8 mouse cellular contexts compared by ENCODE assay signal in genomic region chr7:61837240-61837639, GRCm38 (mm10).
DNase-seq lines count a peak whose midpoint lies in the region; ATAC-seq and TF ChIP-seq lines count a peak whose summit lies in the region.

No protein-coding gene starts in this region.

- no peaks in the 10 kb centered on the region for H3K27me3 ChIP-seq in limb, embryonic 13.5 days
- H3K27me3 ChIP-seq in limb, embryonic 10.5 days (ENCODE audit: low read depth, poor library complexity, severe bottlenecking) = no peaks in the 10 kb centered on the region
- H3K27me3 ChIP-seq in hindbrain, postnatal 0 days (ENCODE audit: insufficient read depth, low read length) = no peaks in the 10 kb centered on the region
- H3K27me3 ChIP-seq in midbrain, embryonic 15.5 days (replicated peaks) = no peaks in the 10 kb centered on the region

- DNase-seq in limb, embryonic 10.5 days (ENCODE audit: low spot score) = no peak
- peak; percentile 9 to 16 for DNase-seq in cerebellum, postnatal 36 days
- peak; percentile 78 for DNase-seq in hindbrain, postnatal 0 days (ENCODE audit: low spot score)
- no peak for DNase-seq in testis, postnatal 14 days (ENCODE audit: low spot score)
- DNase-seq in lung, postnatal 14 days = no peak

- no peaks in the 10 kb centered on the region for H3K4me1 ChIP-seq in limb, embryonic 13.5 days
- no peaks in the 10 kb centered on the region for H3K4me1 ChIP-seq in limb, embryonic 10.5 days
- no peaks in the 10 kb centered on the region for H3K4me1 ChIP-seq in hindbrain, postnatal 0 days (ENCODE audit: insufficient read depth, low read length)
- H3K4me1 ChIP-seq in midbrain, embryonic 15.5 days = no peaks in the 10 kb centered on the region

- no peaks in the 10 kb centered on the region for H3K36me3 ChIP-seq in limb, embryonic 13.5 days
- no peaks in the 10 kb centered on the region for H3K36me3 ChIP-seq in limb, embryonic 10.5 days
- no peaks in the 10 kb centered on the region for H3K36me3 ChIP-seq in hindbrain, postnatal 0 days (ENCODE audit: insufficient read depth, low read length)
- no peaks in the 10 kb centered on the region for H3K36me3 ChIP-seq in midbrain, embryonic 15.5 days (replicated peaks)

- 0 out of 2 replicates have a peak, but pooled peaks cover 8% of the 10 kb centered on the region for H3K9me3 ChIP-seq in limb, embryonic 13.5 days
- H3K9me3 ChIP-seq in limb, embryonic 10.5 days (replicated peaks) = no peaks in the 10 kb centered on the region
- H3K9me3 ChIP-seq in hindbrain, postnatal 0 days (ENCODE audit: low read length) = no peaks in the 10 kb centered on the region
- no peaks in the 10 kb centered on the region for H3K9me3 ChIP-seq in midbrain, embryonic 15.5 days

- TF ChIP-seq CTCF in hindbrain, postnatal 0 days (IDR thresholded peaks at IDR 0.05; ENCODE audit: low read depth) = no peak

- no peak overlapping the region for H3K27ac ChIP-seq in limb, embryonic 13.5 days
- no peak overlapping the region for H3K27ac ChIP-seq in limb, embryonic 10.5 days
- peak overlapping the region; percentile 64 for H3K27ac ChIP-seq in hindbrain, postnatal 0 days
- H3K27ac ChIP-seq in midbrain, embryonic 15.5 days = peak overlapping the region; percentile 72

- ATAC-seq in limb, embryonic 13.5 days (ENCODE audit: low FRiP score, low read depth) = 0 out of 2 replicates have a peak, but pooled peaks have one; percentile 15
- peak; percentile 97 for ATAC-seq in hindbrain, postnatal 0 days
- peak; percentile 97 for ATAC-seq in midbrain, embryonic 15.5 days (replicated peaks)
- no peak for ATAC-seq in activated CD4-positive, CD25-positive, alpha-beta regulatory T cell, adult 4 months

- H3K4me3 ChIP-seq in limb, embryonic 13.5 days = no peak overlapping the region
- H3K4me3 ChIP-seq in limb, embryonic 10.5 days = no peak overlapping the region
- H3K4me3 ChIP-seq in hindbrain, postnatal 0 days (ENCODE audit: low read length) = no peak overlapping the region
- H3K4me3 ChIP-seq in midbrain, embryonic 15.5 days = no peak overlapping the region

- no peak overlapping the region for H3K9ac ChIP-seq in limb, embryonic 13.5 days
- H3K9ac ChIP-seq in hindbrain, postnatal 0 days (replicated peaks; ENCODE audit: low read length) = no peak overlapping the region
- H3K9ac ChIP-seq in midbrain, embryonic 15.5 days = no peak overlapping the region

- no peak overlapping the region for H3K4me2 ChIP-seq in limb, embryonic 13.5 days (replicated peaks)
- H3K4me2 ChIP-seq in hindbrain, postnatal 0 days (ENCODE audit: low read depth, low read length) = 0 out of 2 replicates have a peak overlapping the region, but pooled peaks have one; percentile 10
- 0 out of 2 replicates have a peak overlapping the region, but pooled peaks have one; percentile 16 for H3K4me2 ChIP-seq in midbrain, embryonic 15.5 days

Comparison
In these comparisons a context has a peak if more than half of its experiments do, and no peak if none do; other contexts are left out.
1. H3K27ac ChIP-seq: peak in hindbrain, postnatal 0 days (single experiment) and midbrain, embryonic 15.5 days (single experiment); none in limb, embryonic 13.5 days (single experiment) and limb, embryonic 10.5 days (single experiment).
2. DNase-seq: peak in cerebellum, postnatal 36 days (2 of 2) and hindbrain, postnatal 0 days (single experiment); none in limb, embryonic 10.5 days (single experiment), testis, postnatal 14 days (single experiment) and lung, postnatal 14 days (single experiment).